Mouse (Mus musculus) left cerebral cortex, adult 8-10 months (tissue): ENCODE data around the gene Mtch2. TPM values are rescaled to one million over a fixed set of nuclear protein-coding genes. Genes with fewer than 3 reads are reported as not detected.
"Not testable (repeated sequence)": the region's sequence is repeated elsewhere in the genome, so short reads cannot be mapped to it uniquely, and the experiment has no call there.

ENCODE experiments used
- DNase-seq, 2 experiments: peaks; one replicate each; pipeline ENCODE4 v3.0.0; 2022; ENCODE audit warnings: low spot score in 2 of 2
- total RNA-seq, 4 experiments: library from RNA; stranded (reverse); gene quantifications; 2 replicates each; pipeline ENCODE4 v1.2.4; 2022

The Mtch2 gene
- total RNA-seq, 4 experiments from 2014 or later: 99.3 to 117 (median 109) TPM

GRCm38 (mm10) chr2:90861486-90861885 lies 14.5 kb downstream of the Mtch2 start:
- no peak for DNase-seq

- no peak for DNase-seq
Measured at GRCm38 (mm10) chr2:90864184-90864583, 17.2 kb downstream of the Mtch2 start.

GRCm38 (mm10) chr2:90866524-90866923 lies 19.6 kb downstream of the Mtch2 start:
- peak; percentile 60 to 82 for DNase-seq

GRCm38 (mm10) chr2:90870136-90870601 lies 23.2 kb downstream of the Mtch2 start:
- DNase-seq: peak in 1 of 2 experiments; percentile 80

GRCm38 (mm10) chr2:90871180-90871961 lies 24.4 kb downstream of the Mtch2 start:
- no peak for DNase-seq

- DNase-seq: no peak
Measured at GRCm38 (mm10) chr2:90874025-90874424, 27.1 kb downstream of the Mtch2 start.

GRCm38 (mm10) chr2:90875239-90875638 lies 28.3 kb downstream of the Mtch2 start:
- no peak for DNase-seq

GRCm38 (mm10) chr2:90877584-90878259 lies 30.8 kb downstream of the Mtch2 start:
- no peak for DNase-seq

- DNase-seq: no peak
Measured at GRCm38 (mm10) chr2:90879419-90879818, 32.5 kb downstream of the Mtch2 start.

- no peak for DNase-seq
Measured at GRCm38 (mm10) chr2:90880144-90880785, 33.3 kb downstream of the Mtch2 start.

- DNase-seq: no peak
Measured at GRCm38 (mm10) chr2:90881824-90882223, 34.9 kb downstream of the Mtch2 start.

GRCm38 (mm10) chr2:90885218-90886041 lies 38.5 kb downstream of the Mtch2 start, which contains the start of gene C1qtnf4:
Gene C1qtnf4, plus strand, starts transcription at chr2:90885860.
- DNase-seq: peak in 1 of 2 experiments; percentile 45

GRCm38 (mm10) chr2:90886436-90886835 lies 39.5 kb downstream of the Mtch2 start:
- DNase-seq: no peak

- no peak for DNase-seq
Measured at GRCm38 (mm10) chr2:90887627-90888026, 40.7 kb downstream of the Mtch2 start.

GRCm38 (mm10) chr2:90889550-90890548 lies 42.9 kb downstream of the Mtch2 start:
- DNase-seq: peak in 1 of 2 experiments; percentile 54

GRCm38 (mm10) chr2:90893673-90894298 lies 46.8 kb downstream of the Mtch2 start:
- no peak for DNase-seq

GRCm38 (mm10) chr2:90894299-90894677 lies 47.3 kb downstream of the Mtch2 start:
- DNase-seq: not testable (repeated sequence)

- DNase-seq: no peak
Measured at GRCm38 (mm10) chr2:90903398-90903797, 56.4 kb downstream of the Mtch2 start.
